Mouse (Mus musculus) heart, postnatal 0 days (tissue): ENCODE results near the gene Orai3.

Experiments
- CTCF ChIP-seq: IDR thresholded peaks from 2 replicates; pipeline ENCODE4 v1.5.1; 2016; ENCODE audit warnings: antibody characterized with exemption, control low read depth, low read depth
- EP300 ChIP-seq: IDR thresholded peaks from 2 replicates; pipeline ENCODE4 v1.6.1; 2016; ENCODE audit warnings: antibody characterized with exemption, low read depth

DNA sequence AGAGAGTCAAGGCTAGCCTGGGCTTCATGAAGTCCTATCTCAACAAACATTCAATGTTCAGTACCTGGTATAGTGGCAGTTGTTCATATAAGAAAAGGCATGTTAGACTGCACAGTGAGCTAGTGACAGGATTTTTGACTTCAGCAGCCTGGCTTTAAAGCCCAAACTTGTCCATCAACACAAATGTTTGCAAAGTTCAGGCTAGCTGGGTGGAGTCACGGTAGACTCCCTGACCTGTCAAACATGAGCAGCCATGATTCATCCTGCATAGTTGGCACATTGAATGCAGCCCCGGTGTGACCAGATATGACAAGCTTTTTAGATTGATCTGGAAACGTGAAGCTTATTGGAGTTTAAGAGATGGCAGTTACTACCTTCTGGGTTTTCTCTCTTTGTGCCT is 2.5 kb downstream of the Orai3 start:
- no peak for TF ChIP-seq CTCF
- TF ChIP-seq EP300: no peak
